Mouse (Mus musculus) testis, postnatal 14 days (tissue): ENCODE data around the gene Reep1.
"Not testable (repeated sequence)": the region's sequence is repeated elsewhere in the genome, so short reads cannot be mapped to it uniquely, and the experiment has no call there.

ENCODE experiments used
- DNase-seq: peaks from one replicate; pipeline ENCODE4 v3.0.0; 2021; ENCODE audit warnings: low spot score

The Reep1 gene

DNA sequence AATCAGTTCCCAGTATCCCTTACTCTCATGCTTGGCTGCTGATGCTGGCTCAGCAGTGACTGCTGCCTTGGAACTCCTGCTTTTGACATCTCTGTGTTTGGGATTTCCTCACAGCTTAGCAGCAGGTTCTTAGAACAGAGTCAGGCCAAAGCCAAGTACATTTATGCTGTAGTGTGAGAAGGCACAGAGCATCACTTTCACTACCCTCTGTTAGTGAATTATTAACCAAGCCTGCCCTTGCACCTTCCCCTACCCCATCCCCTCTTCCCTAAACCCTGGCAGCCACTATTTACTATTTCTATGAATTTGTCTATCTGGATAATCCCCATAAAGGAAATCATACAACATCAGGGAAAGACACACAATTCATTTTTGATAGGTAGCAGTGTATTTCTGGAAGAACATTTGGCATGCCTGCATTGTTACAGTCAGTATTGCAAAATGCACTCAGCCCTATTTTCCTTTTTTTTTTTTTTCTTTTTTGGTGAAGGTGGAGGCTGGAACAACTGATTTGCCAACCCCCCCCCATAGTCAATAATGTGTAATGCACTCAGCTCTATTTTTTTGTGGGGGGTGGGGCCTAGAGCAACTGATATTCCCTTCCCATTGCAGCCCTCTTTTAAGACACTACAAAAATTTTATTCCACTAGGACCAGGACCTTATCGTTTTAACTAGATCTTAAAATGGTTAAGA is 133.4 kb downstream of the Reep1 start:
- DNase-seq = no peak

GRCm38 (mm10) chr6:71846906-71847305 is 139.5 kb downstream of the Reep1 start:
- DNase-seq = not testable (repeated sequence)
